10 mouse cellular contexts compared by ENCODE assay signal in the genomic region with DNA sequence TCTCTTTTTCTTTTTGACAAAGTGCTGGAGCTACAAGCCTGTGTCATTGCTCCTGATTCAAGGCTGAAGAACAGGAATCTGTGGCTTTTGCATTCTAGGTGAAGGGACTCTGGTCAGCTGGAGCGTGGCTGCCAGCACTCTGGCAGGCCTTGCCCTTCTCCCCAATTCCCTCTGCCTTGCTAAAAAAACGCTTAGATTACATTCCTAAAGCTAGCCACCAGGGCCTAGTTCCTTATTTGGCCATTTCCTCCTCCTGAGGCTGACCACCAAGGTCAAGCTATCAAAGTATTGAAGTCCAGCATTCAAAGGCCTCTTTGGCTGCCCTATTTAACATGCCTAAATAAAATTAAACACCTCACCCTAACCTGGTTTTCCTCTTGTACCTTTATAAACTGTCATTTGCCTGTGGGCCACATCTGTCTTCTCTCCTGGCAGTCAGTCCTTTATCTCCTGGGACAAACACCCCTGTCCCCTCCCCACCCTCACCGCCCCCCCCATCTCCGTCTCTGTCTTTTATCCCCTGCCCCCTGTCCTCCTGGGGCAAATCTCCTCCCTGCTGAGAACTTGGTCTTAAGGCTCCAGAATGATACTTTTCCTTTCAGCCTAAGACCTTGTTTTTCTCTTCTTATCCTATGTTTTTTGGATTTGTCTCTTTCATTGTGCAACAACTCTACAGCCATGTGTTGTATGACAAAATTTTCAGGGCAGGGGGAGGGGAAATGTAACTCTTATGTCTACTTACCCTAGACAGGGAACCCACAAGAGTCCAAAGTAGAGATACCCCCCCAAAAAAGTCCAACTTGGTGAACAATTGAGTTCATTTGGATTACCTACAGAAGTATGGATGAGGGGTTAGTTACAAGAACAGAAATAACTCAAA. TPM values are rescaled to one million over a fixed set of nuclear protein-coding genes. Genes with fewer than 3 reads are reported as not detected.
DNase-seq lines count a peak whose midpoint lies in the region; ATAC-seq and TF ChIP-seq lines count a peak whose summit lies in the region.
"Had no signal": no experiment of that assay in that cellular context is flagged by ENCODE, and none has a peak within 500 bp of the region (broad histone marks: within the 10 kb centered on the region; RNA-seq: fewer than 3 reads in every experiment).

No protein-coding gene starts in this region.

- H3K27me3 ChIP-seq in lung, postnatal 0 days (replicated peaks; ENCODE audit: insufficient read depth, low read length), result no peaks in the 10 kb centered on the region

- DNase-seq in embryo, embryonic 10 days (ENCODE audit: low spot score), result peak; percentile 28
- DNase-seq in embryo, embryonic 11 days, result no peak
- peak; percentile 37 for DNase-seq in heart, postnatal 4 days
- DNase-seq in lung, postnatal 0 days (ENCODE audit: low spot score), result peak; percentile 65
- DNase-seq in thymus, postnatal 10 days (ENCODE audit: low spot score in 2 of 2), result no peak
- no peak for DNase-seq in MN1 (ENCODE audit: low spot score)
- no peak for DNase-seq in spleen, postnatal 14 days (ENCODE audit: low spot score in 2 of 2)
- DNase-seq: gastrocnemius, postnatal 36 days had no signal

- no peak for TF ChIP-seq EP300 in lung, postnatal 0 days (IDR thresholded peaks at IDR 0.05)

- no peaks in the 10 kb centered on the region for H3K36me3 ChIP-seq in lung, postnatal 0 days (ENCODE audit: insufficient read depth, low read length)

- TF ChIP-seq POLR2A in bone marrow macrophage, adult 2 months (IDR thresholded peaks at IDR 0.05; ENCODE audit: borderline replicate concordance, low read depth, low read length), result no peak

- TF ChIP-seq CTCF in bone marrow macrophage, adult 2 months (IDR thresholded peaks at IDR 0.05; ENCODE audit: low read depth, low read length), result no peak
- TF ChIP-seq CTCF in lung, postnatal 0 days (IDR thresholded peaks at IDR 0.05), result no peak

- peaks cover 22% of the 10 kb centered on the region for H3K4me1 ChIP-seq in bone marrow macrophage, adult 2 months (ENCODE audit: control insufficient read depth, insufficient read depth, low read length)
- H3K4me1 ChIP-seq in lung, postnatal 0 days (ENCODE audit: insufficient read depth, low read depth, low read length), result peaks cover 4% of the 10 kb centered on the region; the same call in 1 of the 2 replicates

- H3K9ac ChIP-seq in lung, postnatal 0 days (replicated peaks; ENCODE audit: low read depth), result no peak overlapping the region

- H3K9me3 ChIP-seq in lung, postnatal 0 days (ENCODE audit: low read length), result no peaks in the 10 kb centered on the region

- peak overlapping the region; percentile 45 for H3K27ac ChIP-seq in bone marrow macrophage, adult 2 months (ENCODE audit: insufficient read depth, low read depth, low read length)
- H3K27ac ChIP-seq in lung, postnatal 0 days (ENCODE audit: low read length), result peak overlapping the region; percentile 68
- H3K27ac ChIP-seq: left cerebral cortex, adult 2 months had no signal

- WGBS in lung, postnatal 0 days, result 32% methylated on average over 4 of the region's 4 CpGs

- peak; percentile 63 for ATAC-seq in lung, postnatal 0 days

- H3K4me2 ChIP-seq in lung, postnatal 0 days (replicated peaks; ENCODE audit: low read depth, low read length), result no peak overlapping the region

- no peak overlapping the region for H3K4me3 ChIP-seq in bone marrow macrophage, adult 2 months (ENCODE audit: insufficient read depth, low read length)
- H3K4me3 ChIP-seq in lung, postnatal 0 days (ENCODE audit: low read depth, low read length), result no peak overlapping the region
- H3K4me3 ChIP-seq: left cerebral cortex, adult 2 months had no signal

RNA-seq across cellular contexts. Expression of gene Prdm10, which starts 17.9 kb away (rescaled TPM):
- 6.3 and 8.3 TPM in 2 replicates for polyA plus RNA-seq in bone marrow macrophage, adult 2 months (2012; ENCODE audit: insufficient read depth, insufficient read length, missing spikeins)
- total RNA-seq in heart, postnatal 4 days (2021), result 1 to 10 TPM; 6.8 to 7.5 TPM
- polyA plus RNA-seq in lung, postnatal 0 days (2015; fragmentation: Nextera tagmentation; extraction: Ambion mirVana), result 1.2 and 1.5 TPM in 2 replicates

RNA-seq across cellular contexts. Expression of gene Aplp2, which starts 50.9 kb away (rescaled TPM):
- 392 and 427 TPM in 2 replicates for polyA plus RNA-seq in bone marrow macrophage, adult 2 months (2012; ENCODE audit: insufficient read depth, insufficient read length, missing spikeins)
- 100 to 1,000 TPM; 311 to 312 TPM for total RNA-seq in heart, postnatal 4 days (2021)
- 523 and 525 TPM in 2 replicates for polyA plus RNA-seq in lung, postnatal 0 days (2015; fragmentation: Nextera tagmentation; extraction: Ambion mirVana)

Comparison
In these comparisons a context has a peak if more than half of its experiments do, and no peak if none do; other contexts are left out.
1. DNase-seq: peak in embryo, embryonic 10 days (single experiment), heart, postnatal 4 days (single experiment) and lung, postnatal 0 days (single experiment); none in embryo, embryonic 11 days (single experiment), thymus, postnatal 10 days (0 of 2), MN1 (single experiment) and spleen, postnatal 14 days (0 of 2).